Mouse (Mus musculus) stomach, postnatal 0 days (tissue): ENCODE results near the gene Il17d.

Experiments
- CTCF ChIP-seq: IDR thresholded peaks from 2 replicates; pipeline ENCODE4 v1.5.1; 2016; ENCODE audit warnings: antibody characterized with exemption, low read depth, mild to moderate bottlenecking, moderate library complexity
- EP300 ChIP-seq: optimal IDR thresholded peaks from 2 replicates; pipeline ENCODE3; 2016; ENCODE audit warnings: antibody characterized with exemption

GRCm38 (mm10) chr14:57527122-57527521 is 2.5 kb downstream of the Il17d start:
- TF ChIP-seq CTCF (no peak), EP300 (no peak)
